Mouse (Mus musculus) A20 (cell line): ENCODE results near the gene Gli1.

Source experiments
- DNase-seq: peaks from one replicate; pipeline ENCODE4 v3.0.0-alpha.2; 2011; ENCODE audit warnings: low read depth, low spot score

The Gli1 gene

GRCm38 (mm10) chr10:127341891-127342639 lies at the start of gene Gli1:
Gene Gli1, minus strand, starts transcription at chr10:127341974.
- peak; percentile 88 for DNase-seq

- peak; percentile 16 for DNase-seq
Observed at GRCm38 (mm10) chr10:127381743-127382134, 40.0 kb upstream of the Gli1 start.

GRCm38 (mm10) chr10:127380767-127381742 lies 39.3 kb upstream of the Gli1 start:
- peak; percentile 86 for DNase-seq

- DNase-seq: peak; percentile 92
Observed at GRCm38 (mm10) chr10:127380251-127380691, 38.5 kb upstream of the Gli1 start, which contains the start of gene R3hdm2. Gene R3hdm2, plus strand, starts transcription at chr10:127380327.

GRCm38 (mm10) chr10:127379654-127380053 lies 37.9 kb upstream of the Gli1 start:
- no peak for DNase-seq

- no peak for DNase-seq
Observed at GRCm38 (mm10) chr10:127377700-127378099, 35.9 kb upstream of the Gli1 start.

- DNase-seq: no peak
Observed at GRCm38 (mm10) chr10:127371023-127371422, 29.2 kb upstream of the Gli1 start.

- no peak for DNase-seq
Observed at GRCm38 (mm10) chr10:127369834-127370820, 28.4 kb upstream of the Gli1 start, which contains the start of gene Inhbc. Gene Inhbc, minus strand, starts transcription at chr10:127370431.

- DNase-seq: no peak
Observed at GRCm38 (mm10) chr10:127368273-127368672, 26.5 kb upstream of the Gli1 start.

GRCm38 (mm10) chr10:127367116-127367515 lies 25.3 kb upstream of the Gli1 start:
- DNase-seq: no peak

GRCm38 (mm10) chr10:127360714-127361113 lies 18.9 kb upstream of the Gli1 start:
- peak; percentile 23 for DNase-seq

- no peak for DNase-seq
Observed at GRCm38 (mm10) chr10:127355336-127355735, 13.6 kb upstream of the Gli1 start.

- no peak for DNase-seq
Observed at GRCm38 (mm10) chr10:127353909-127354895, 12.4 kb upstream of the Gli1 start, which contains the start of gene Inhbe. Gene Inhbe, minus strand, starts transcription at chr10:127354411.

GRCm38 (mm10) chr10:127352766-127353165 lies 11.0 kb upstream of the Gli1 start:
- DNase-seq: no peak

- DNase-seq: peak; percentile 47
Observed at GRCm38 (mm10) chr10:127352187-127352586, 10.4 kb upstream of the Gli1 start.

GRCm38 (mm10) chr10:127351719-127352118 lies 9.9 kb upstream of the Gli1 start:
- peak; percentile 48 for DNase-seq

- no peak for DNase-seq
Observed at GRCm38 (mm10) chr10:127351285-127351595, 9.5 kb upstream of the Gli1 start.

- DNase-seq: peak; percentile 81
Observed at GRCm38 (mm10) chr10:127350594-127351284, 9.0 kb upstream of the Gli1 start.

GRCm38 (mm10) chr10:127349810-127350209 lies 8.0 kb upstream of the Gli1 start:
- no peak for DNase-seq
